10 mouse cellular contexts compared by ENCODE assay signal in genomic region chr16:30262664-30263063, GRCm38 (mm10). TPM values are rescaled to one million over a fixed set of nuclear protein-coding genes. Genes with fewer than 3 reads are reported as not detected.
A peak's percentile ranks its signal among the peaks of the same experiment; 100 is the strongest.
DNase-seq lines count a peak whose midpoint lies in the region; ATAC-seq lines count a peak whose summit lies in the region.
"Had no signal": no experiment of that assay in that cellular context is flagged by ENCODE, and none has a peak within 500 bp of the region (broad histone marks: within the 10 kb centered on the region; RNA-seq: fewer than 3 reads in every experiment).

No protein-coding gene starts in this region.

- H3K36me3 ChIP-seq in midbrain, embryonic 10.5 days: no peaks in the 10 kb centered on the region
- H3K36me3 ChIP-seq in midbrain, embryonic 16.5 days (ENCODE audit: control insufficient read depth, insufficient read depth, low read length): no peaks in the 10 kb centered on the region
- 0 out of 2 replicates have a peak, but pooled peaks cover 3% of the 10 kb centered on the region for H3K36me3 ChIP-seq in liver, embryonic 13.5 days
- H3K36me3 ChIP-seq: neural tube, embryonic 12.5 days had no signal

- peaks cover 9% of the 10 kb centered on the region; the same call in 1 of the 2 replicates for H3K4me1 ChIP-seq in midbrain, embryonic 10.5 days
- H3K4me1 ChIP-seq in midbrain, embryonic 16.5 days (ENCODE audit: control insufficient read depth, insufficient read depth, low read length): no peaks in the 10 kb centered on the region
- H3K4me1 ChIP-seq in liver, embryonic 13.5 days (replicated peaks): peaks cover 17% of the 10 kb centered on the region
- H3K4me1 ChIP-seq: neural tube, embryonic 12.5 days had no signal

- no peak overlapping the region for H3K27ac ChIP-seq in midbrain, embryonic 10.5 days (replicated peaks)
- H3K27ac ChIP-seq in midbrain, embryonic 16.5 days (ENCODE audit: low read length): no peak overlapping the region
- no peak overlapping the region for H3K27ac ChIP-seq in liver, embryonic 13.5 days
- H3K27ac ChIP-seq: neural tube, embryonic 12.5 days had no signal

- H3K9ac ChIP-seq in midbrain, embryonic 16.5 days (ENCODE audit: low read depth, low read length): no peak overlapping the region
- H3K9ac ChIP-seq in liver, embryonic 13.5 days: no peak overlapping the region
- H3K9ac ChIP-seq: neural tube, embryonic 12.5 days had no signal

- DNase-seq in midbrain, embryonic 10.5 days (ENCODE audit: low spot score): peak; percentile 68
- DNase-seq in adrenal gland, adult 18-20 months (ENCODE audit: low spot score in 2 of 2): peak; percentile 63 to 74
- DNase-seq in embryo, embryonic 10.5 days (ENCODE audit: low spot score): peak; percentile 86
- peak; percentile 31 for DNase-seq in liver, embryonic 13.5 days
- peak; percentile 51 for DNase-seq in right cerebral cortex, adult 18-20 months
- DNase-seq in urinary bladder, postnatal 14 days (ENCODE audit: low spot score): peak; percentile 74

- H3K4me3 ChIP-seq in midbrain, embryonic 10.5 days: no peak overlapping the region
- no peak overlapping the region for H3K4me3 ChIP-seq in midbrain, embryonic 16.5 days (ENCODE audit: low read depth, low read length)
- no peak overlapping the region for H3K4me3 ChIP-seq in liver, embryonic 13.5 days (replicated peaks)
- H3K4me3 ChIP-seq: neural tube, embryonic 12.5 days had no signal

- no peaks in the 10 kb centered on the region for H3K9me3 ChIP-seq in midbrain, embryonic 10.5 days (replicated peaks)
- no peaks in the 10 kb centered on the region for H3K9me3 ChIP-seq in midbrain, embryonic 16.5 days (replicated peaks; ENCODE audit: control insufficient read depth, low read length, poor library complexity, severe bottlenecking)
- H3K9me3 ChIP-seq in liver, embryonic 13.5 days (replicated peaks): no peaks in the 10 kb centered on the region
- H3K9me3 ChIP-seq: neural tube, embryonic 12.5 days had no signal

- H3K4me2 ChIP-seq in midbrain, embryonic 16.5 days (ENCODE audit: low read length): no peak overlapping the region
- H3K4me2 ChIP-seq in liver, embryonic 13.5 days: no peak overlapping the region
- H3K4me2 ChIP-seq: neural tube, embryonic 12.5 days had no signal

- peaks cover 9% of the 10 kb centered on the region for H3K27me3 ChIP-seq in midbrain, embryonic 10.5 days (ENCODE audit: low read depth, poor library complexity, severe bottlenecking)
- H3K27me3 ChIP-seq in midbrain, embryonic 16.5 days (ENCODE audit: control insufficient read depth, insufficient read depth, low read depth, low read length): peaks cover 2% of the 10 kb centered on the region; the same call in 1 of the 2 replicates
- no peaks in the 10 kb centered on the region for H3K27me3 ChIP-seq in liver, embryonic 13.5 days
- H3K27me3 ChIP-seq: neural tube, embryonic 12.5 days had no signal

- ATAC-seq in midbrain, embryonic 16.5 days: no peak
- ATAC-seq in inflammation-experienced regulatory T-cells, adult 6 months: peak; percentile 69
- ATAC-seq in liver, embryonic 13.5 days (ENCODE audit: low read depth): no peak

- WGBS in midbrain, embryonic 10.5 days: 3% methylated on average over 2 of the region's 2 CpGs
- WGBS in midbrain, embryonic 16.5 days: 2% methylated on average over 2 of the region's 2 CpGs
- WGBS in liver, embryonic 13.5 days (ENCODE audit: insufficient replicate concordance): 6% methylated on average over 2 of the region's 2 CpGs

RNA-seq across cellular contexts. Expression of gene Cpn2, which starts 4.6 kb away (rescaled TPM):
- not detected in 2 replicates for polyA plus RNA-seq in midbrain, embryonic 10.5 days (2016; fragmentation: Nextera tagmentation; extraction: Ambion mirVana)
- polyA plus RNA-seq in midbrain, embryonic 16.5 days (2015; fragmentation: Nextera tagmentation; extraction: Ambion mirVana): not detected in 2 replicates
- total RNA-seq in adrenal gland, adult 18-20 months (2021): 1 to 10 TPM; 1.1 to 2.6 TPM
- not detected for polyA plus RNA-seq in inflammation-experienced regulatory T-cells, adult 6 months (2017; shearing (Covaris generic))
- 1.7 TPM in 2 replicates for polyA plus RNA-seq in liver, embryonic 13.5 days (2015; fragmentation: Nextera tagmentation; extraction: Ambion mirVana)
- polyA plus RNA-seq: frontal cortex, adult 2 months; neural tube, embryonic 12.5 days had no signal

RNA-seq across cellular contexts. Expression of gene Lrrc15, which starts 20.4 kb away (rescaled TPM):
- polyA plus RNA-seq in midbrain, embryonic 10.5 days (2016; fragmentation: Nextera tagmentation; extraction: Ambion mirVana): 0.38 and 0.52 TPM in 2 replicates
- polyA plus RNA-seq in midbrain, embryonic 16.5 days (2015; fragmentation: Nextera tagmentation; extraction: Ambion mirVana): 0.21 and 0.25 TPM in 2 replicates
- under 1 TPM; 0.07 to 0.13 TPM for total RNA-seq in adrenal gland, adult 18-20 months (2021)
- polyA plus RNA-seq in inflammation-experienced regulatory T-cells, adult 6 months (2017; shearing (Covaris generic)): under 1 TPM in 1 of 3 experiments, not detected in 2; 0.07 TPM
- 0.08 TPM in 1 of 2 replicates, not detected in the other for polyA plus RNA-seq in liver, embryonic 13.5 days (2015; fragmentation: Nextera tagmentation; extraction: Ambion mirVana)
- polyA plus RNA-seq: frontal cortex, adult 2 months had no signal

RNA-seq across cellular contexts. Expression of gene Gp5, which starts 47.9 kb away (rescaled TPM):
- 1.5 and 1.9 TPM in 2 replicates for polyA plus RNA-seq in midbrain, embryonic 10.5 days (2016; fragmentation: Nextera tagmentation; extraction: Ambion mirVana)
- polyA plus RNA-seq in midbrain, embryonic 16.5 days (2015; fragmentation: Nextera tagmentation; extraction: Ambion mirVana): 0.55 and 0.62 TPM in 2 replicates
- under 1 TPM; 0.23 to 0.51 TPM for total RNA-seq in adrenal gland, adult 18-20 months (2021)
- not detected for polyA plus RNA-seq in inflammation-experienced regulatory T-cells, adult 6 months (2017; shearing (Covaris generic))
- polyA plus RNA-seq in liver, embryonic 13.5 days (2015; fragmentation: Nextera tagmentation; extraction: Ambion mirVana): 17.2 and 21.8 TPM in 2 replicates

Comparison
In these comparisons a context has a peak if more than half of its experiments do, and no peak if none do; other contexts are left out.
1. DNase-seq: peak in every context shown above with its lines; median percentile 86 in embryo, embryonic 10.5 days; 74 in urinary bladder, postnatal 14 days; 68 in adrenal gland, adult 18-20 months; 68 in midbrain, embryonic 10.5 days; 51 in right cerebral cortex, adult 18-20 months; 31 in liver, embryonic 13.5 days.